Mouse (Mus musculus) olfactory bulb, adult 2 months (tissue): ENCODE results near the gene Acsbg1.

Experiments used
- CTCF ChIP-seq: fragments of 200-500 bp; IDR thresholded peaks from 2 replicates; pipeline ENCODE4 v1.5.1; 2012; ENCODE audit warnings: low read depth, mild to moderate bottlenecking, low read length, moderate library complexity; ENCODE audit not compliant: insufficient read depth
- POLR2A ChIP-seq: fragments of 200-500 bp; IDR thresholded peaks from 2 replicates; pipeline ENCODE4 v1.6.1; 2012; ENCODE audit warnings: mild to moderate bottlenecking, low read depth, low read length, moderate library complexity; ENCODE audit not compliant: insufficient read depth

GRCm38 (mm10) chr9:54704361-54704760 lies 42.7 kb upstream of the Acsbg1 start:
- TF ChIP-seq CTCF: no peak
- TF ChIP-seq POLR2A: no peak
